Mouse (Mus musculus) left cerebral cortex, adult 8-10 months (tissue): ENCODE data around the gene Cyp11a1. TPM values are rescaled to one million over a fixed set of nuclear protein-coding genes. Genes with fewer than 3 reads are reported as not detected.

ENCODE experiments used
- DNase-seq, 2 experiments: peaks; one replicate each; pipeline ENCODE4 v3.0.0; 2022; ENCODE audit warnings: low spot score in 2 of 2
- total RNA-seq, 4 experiments: library from RNA; stranded (reverse); gene quantifications; 2 replicates each; pipeline ENCODE4 v1.2.4; 2022

The Cyp11a1 gene
- total RNA-seq: 1 to 10 TPM; 1.6 to 5.0 (median 2.9) TPM

DNA sequence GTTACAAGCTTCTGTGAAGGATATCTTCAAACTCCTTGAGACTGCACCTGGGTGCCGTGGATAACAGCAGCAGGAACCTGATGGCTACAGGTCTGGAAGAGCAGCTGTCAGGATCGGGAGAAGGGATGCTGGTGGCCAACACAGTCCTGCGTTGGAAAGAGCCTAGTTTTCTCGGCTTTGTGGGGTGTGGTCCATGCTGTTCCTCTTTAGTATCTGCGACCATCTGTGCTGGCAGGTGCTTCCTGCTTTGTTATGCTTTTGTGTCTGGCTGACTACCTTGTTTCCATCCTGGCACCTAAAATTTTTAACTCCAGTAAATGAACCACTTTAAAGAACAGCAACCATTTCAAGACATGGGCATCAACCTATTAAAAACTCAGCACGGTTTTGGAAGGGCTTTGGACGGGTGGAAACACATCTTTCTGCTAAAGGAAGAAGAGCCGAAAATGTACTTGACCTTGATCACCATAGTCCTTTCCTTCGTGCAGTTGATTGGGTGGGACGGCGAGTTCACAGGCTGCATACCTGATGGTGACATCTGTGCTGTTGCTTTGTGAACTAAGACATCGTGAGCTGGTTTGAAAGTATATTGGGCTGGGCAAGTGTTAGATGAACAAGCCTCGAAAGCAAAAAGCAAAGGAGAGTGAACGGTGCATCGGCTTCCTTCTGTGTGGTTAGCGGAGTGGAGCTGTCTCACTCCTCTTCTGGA lies at the start of gene Cyp11a1:
Gene Cyp11a1, plus strand, starts transcription at position 659 of the 709 bp plus-strand sequence.
- peak in 1 of 2 experiments; percentile 33 for DNase-seq

DNA sequence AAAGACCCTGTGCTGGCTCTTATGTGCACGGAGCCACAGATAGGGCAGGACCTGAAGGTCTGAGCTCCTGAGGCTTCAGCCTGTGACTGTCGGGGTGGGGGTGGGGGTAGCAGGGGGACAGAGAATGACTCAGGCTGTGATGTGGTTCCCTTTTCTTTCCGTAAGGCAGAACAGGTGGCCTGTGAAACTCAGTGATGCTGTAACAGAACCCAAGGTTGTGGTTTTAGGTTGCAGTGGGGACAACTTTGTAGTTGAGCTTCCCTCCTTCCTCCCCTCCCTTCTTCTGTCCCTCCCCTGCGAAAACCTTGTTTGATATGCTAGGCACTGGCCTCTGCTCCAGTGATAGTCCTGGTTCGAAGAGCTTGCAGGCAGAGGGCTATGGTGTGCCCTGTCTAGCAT lies 49.4 kb upstream of the Cyp11a1 start:
- DNase-seq: no peak

DNA sequence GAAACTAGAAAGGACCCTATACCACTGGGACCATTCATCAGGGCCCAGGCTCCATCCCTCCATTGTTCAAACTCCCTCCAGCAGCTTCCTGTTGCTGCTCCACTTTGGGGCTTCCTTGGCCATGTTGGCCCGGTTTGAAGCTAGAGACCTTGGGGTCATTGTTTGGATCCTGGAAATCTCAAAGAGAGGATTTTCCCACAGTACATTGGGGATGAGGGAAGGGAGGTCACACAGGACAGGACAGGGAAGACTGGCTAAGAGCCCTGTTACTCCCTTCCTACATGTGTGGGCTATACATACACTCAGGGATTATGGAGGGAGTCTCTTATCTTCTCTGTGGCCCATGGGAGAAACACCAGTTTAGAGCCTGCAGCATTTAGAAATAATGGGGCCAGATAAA lies 47.6 kb upstream of the Cyp11a1 start:
- no peak for DNase-seq

DNA sequence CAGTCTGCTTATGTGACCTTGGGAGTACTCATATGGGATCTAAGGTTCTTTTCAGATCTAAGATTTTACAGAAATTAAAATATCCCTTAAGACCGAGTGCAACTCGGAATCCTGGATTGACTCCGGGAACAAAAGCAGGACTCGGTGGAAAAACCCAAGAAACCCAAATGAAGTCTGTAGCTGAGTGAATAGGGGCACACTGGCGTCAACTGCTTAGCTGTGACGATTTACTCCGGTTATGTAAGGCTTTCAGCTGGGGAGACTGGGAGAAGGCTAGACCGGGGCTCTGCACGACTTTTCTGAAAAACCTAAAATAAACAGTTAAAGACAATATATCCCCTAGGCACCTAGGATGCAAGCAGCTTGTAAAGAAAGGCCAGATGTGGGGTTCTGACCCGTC lies 46.8 kb upstream of the Cyp11a1 start:
- DNase-seq: no peak

DNA sequence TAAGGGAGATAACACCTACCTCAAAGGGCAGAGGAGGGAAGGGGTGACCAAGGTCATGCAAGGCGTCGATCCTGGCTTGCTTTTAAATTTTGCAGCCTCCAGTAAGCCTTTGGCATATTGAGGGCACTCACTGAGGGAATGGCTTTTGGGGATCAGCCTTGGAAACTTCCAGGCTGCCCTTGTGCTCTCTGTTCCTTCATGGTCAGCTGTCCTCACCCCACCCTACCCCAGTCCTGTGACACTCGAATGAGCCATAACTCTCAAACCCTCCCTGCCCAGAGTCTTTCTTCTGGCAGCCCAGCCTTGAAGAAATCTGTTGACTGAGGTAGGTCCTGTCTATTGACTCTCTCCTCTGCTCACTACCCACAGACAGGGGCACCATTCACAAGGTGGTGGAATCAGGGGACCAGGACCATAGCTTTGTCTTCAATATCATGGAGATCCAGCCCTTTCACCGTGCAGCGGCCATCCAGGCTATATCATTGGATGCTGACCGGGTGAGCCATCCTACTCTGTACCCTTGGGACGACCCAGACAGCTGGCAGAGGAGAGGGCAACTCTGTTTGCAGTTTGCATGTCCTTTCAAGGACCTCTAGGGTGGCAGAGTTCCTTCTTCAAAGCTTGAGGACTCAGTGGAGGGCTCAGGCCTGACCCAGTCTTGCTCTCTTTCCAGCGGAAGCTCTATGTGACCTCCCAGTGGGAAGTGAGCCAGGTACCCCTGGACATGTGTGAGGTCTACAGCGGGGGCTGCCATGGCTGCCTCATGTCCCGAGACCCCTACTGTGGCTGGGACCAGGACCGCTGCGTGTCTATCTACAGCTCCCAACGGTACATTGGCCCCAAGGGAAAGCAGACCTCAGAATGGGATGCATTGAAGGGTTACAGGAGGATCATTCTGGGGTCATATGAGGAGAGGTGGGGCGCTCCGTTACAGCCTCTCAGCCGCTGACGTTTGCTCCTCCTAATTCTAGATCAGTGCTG lies 46.0 kb upstream of the Cyp11a1 start:
- no peak for DNase-seq

DNA sequence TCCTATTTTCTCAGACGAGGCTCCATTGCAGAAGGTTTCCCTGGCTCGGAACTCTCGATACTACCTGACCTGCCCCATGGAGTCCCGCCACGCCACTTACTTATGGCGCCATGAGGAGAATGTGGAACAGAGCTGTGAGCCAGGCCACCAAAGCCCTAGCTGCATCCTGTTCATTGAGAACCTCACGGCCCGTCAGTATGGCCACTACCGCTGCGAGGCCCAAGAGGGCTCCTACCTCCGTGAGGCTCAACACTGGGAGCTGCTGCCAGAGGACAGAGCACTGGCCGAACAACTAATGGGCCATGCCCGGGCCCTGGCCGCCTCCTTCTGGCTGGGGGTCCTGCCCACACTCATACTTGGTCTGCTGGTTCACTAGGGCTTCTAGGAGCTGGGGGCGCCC lies 45.0 kb upstream of the Cyp11a1 start:
- no peak for DNase-seq

DNA sequence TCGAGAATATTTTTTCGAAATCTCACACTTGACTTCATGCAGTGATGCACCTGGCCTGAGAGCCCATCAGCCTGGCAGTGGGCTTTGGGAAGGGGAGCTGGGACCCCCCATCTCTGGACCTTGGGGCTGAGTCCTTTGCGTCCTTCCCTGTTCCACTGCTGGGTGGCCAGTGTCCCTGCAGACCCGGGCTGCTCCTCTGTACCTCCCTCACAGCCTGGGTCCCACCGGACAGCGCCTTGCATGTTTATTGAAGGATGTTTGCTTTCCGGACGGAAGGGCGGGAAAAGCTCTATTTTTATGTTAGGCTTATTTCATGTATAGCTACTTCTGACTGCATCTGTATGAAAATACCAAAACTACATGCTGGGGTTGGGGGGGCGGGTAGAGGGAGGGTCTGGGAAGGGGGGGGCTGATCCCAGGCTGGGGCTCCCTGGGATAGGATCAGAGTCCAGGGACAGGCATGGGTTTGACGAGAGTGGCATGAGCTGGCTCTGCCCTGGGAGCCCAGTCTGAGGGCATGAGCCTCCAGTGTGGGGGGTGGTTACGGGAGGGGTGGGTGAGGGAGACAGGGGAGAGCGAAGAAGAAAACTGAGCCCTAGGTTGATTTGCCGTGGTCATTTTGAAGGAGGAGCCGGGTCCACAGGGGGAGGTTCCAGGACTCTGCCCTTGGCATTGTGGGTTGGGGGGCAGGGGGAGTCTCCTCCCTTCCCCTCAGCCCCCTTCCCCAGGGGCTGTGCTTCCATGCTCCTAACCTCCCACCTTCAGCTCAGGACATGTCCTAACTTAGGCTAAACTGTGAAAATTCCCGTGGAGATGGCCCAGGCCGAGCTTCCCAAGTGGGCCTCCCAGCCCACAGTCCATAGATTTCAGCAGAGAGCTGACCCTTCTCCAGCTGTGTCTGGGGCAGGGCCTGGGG lies 44.1 kb upstream of the Cyp11a1 start:
- DNase-seq: no peak

DNA sequence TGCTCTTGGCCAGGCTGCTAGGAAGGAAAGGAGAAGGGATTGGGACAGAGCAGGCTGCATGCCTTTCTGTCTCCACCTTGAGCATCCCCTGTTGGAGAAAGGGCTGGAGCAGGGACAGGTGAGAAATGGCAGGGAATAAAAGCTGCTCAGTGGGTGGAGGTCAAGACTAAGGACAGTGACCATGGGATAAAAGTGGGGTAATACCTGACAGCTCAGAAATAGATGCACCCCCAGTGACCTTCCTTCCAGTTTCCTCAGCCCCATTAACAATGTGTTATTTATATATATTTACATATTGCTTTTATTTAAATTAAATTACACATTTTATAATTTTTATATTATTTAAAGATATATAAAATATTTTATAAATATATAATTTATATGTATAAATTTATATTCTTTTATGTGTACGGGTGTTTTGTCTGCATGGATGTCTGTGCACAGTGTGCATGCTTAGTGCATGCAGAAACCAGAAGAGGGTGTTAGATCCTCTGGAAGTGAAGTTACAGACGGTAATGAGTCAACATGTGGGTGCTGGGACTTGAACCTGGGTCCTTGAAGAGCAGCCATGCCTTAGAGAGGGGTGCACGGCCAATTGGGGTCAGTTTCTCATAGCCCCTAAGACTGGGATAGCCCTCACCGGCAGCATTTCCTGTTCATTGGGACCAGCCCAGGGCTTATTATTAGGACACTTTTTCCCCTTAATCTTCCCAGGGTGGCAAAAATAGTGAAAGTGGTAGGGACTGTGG lies 42.8 kb upstream of the Cyp11a1 start:
- no peak for DNase-seq

DNA sequence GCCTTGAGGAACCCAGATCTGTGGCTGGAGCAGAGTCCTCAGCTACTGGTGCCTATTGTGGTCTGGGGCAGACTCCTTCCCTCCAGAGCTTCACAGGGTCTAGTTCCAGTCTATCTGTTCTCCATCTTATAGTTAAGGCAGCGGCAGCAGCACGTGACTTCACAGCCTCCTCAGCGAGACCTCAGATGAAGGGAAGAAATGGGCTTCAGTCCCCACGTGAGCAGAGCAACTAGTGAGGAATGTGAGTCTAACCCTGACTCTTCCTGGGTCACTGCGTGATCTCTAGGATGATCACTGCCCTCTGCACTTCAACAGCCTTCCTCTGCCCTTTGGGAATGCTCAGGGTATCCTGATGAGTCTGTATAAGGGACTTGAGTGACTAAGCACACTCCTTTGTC lies 42.2 kb upstream of the Cyp11a1 start:
- DNase-seq: no peak

DNA sequence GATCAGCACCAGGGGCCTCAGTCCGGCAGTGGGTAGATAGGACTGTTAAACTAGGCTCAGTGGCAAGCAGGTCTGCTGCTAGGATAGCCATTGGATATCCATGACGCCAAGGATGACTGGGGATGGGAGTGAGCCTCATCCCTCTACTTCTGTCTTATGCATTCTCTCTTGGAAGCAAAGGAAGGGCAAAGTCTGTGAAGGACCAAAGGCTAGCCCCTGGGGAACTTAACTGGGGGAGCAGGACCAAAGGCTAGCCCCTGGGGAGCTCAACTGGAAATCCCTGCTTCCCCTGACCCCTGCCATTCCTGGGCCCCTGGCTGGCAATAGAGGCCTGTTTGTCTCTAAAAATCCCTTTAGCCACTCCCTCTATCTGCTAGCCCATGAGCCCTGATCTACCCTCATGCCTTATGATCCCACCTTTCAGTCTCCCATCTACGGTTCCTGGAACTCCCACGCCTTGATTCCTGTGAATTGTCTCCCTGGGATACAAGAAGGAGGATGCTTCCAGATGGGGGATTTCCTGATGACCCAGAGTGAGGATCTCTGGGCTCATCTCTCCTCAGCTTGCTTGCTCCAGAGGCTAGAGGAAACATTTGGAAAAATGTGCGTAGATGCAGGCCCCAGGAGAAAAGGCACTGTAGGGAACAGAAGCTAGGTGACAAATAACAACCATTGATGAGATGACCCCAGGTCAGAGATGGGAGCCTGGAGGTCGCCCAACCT lies 41.5 kb upstream of the Cyp11a1 start:
- no peak for DNase-seq

DNA sequence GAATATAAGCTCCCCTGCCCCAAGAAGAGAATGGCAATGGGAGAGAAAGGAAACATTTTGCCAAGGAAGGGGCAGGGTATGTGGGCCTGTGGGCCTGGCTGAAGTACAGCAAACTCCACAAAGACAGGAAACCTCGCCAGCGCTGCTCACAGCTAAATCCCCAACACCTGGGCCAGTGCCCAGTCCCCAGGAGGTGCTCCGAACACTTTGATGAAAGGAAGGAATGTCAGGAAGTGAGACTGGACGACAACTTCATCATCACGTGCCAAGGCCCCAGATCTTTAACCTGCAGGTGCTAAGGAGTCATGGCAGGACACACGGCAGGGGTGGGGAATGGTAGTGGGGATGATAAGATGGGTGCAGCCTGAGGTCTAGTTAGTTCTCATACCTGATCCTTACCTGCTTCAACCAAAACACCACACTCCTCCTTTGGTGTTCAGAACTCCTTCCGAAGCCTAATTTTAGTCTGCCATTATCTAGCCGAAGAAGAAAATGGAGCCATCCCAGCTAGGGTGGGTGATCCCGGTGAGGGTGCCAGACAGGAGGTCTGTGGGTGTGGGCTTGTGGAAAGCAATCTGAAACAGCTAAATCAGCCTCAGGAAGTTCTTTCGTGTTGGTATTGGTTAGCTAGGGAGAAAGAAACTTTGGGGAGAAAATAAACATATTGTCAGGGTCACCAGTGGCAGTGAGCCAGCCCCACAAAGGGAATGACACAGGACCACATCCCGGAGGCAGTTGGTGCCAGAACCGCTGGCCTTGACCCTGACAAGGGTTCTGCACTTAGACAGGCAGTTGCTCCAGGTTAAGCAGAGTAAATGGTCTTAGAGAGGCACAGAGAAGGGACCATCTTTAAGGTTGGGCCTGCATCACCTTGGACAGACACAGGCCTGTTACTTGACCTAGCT lies 40.7 kb upstream of the Cyp11a1 start:
- no peak for DNase-seq

DNA sequence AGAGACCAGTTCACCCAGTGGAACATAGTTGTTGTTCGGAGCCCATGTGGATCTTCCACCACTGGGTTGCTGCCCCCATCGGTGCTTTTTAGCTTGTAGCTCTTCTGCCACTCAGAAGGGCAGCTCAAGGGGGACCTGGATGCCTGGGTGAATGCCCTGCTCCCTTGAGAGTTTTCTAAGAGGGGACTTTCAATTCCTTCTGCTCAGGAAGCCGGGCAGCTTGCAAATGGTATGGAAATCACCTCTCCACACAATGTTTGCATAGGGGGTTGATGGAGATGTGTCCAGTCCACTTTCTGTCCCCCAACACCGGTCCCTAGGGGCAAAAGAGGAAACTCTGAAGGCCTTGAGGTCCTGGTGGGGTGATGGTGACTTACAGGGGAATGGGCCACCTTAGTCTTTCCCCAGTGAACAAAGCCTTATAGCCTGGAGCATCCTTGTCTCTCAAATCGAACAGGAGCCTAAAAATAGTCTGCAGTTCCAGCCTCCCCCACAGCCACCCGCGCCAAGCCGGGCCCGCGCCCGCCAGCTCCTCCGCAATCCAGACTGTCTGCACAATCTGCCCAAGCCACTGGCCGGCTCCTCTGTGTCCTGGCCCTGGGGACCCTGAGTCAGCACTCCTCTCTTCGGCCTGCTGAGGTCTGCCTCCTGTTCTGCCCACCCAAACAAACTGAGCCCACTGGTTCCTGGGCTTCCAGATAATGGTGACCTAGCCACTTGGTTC lies 38.8 kb upstream of the Cyp11a1 start:
- DNase-seq: peak; percentile 57 to 76

DNA sequence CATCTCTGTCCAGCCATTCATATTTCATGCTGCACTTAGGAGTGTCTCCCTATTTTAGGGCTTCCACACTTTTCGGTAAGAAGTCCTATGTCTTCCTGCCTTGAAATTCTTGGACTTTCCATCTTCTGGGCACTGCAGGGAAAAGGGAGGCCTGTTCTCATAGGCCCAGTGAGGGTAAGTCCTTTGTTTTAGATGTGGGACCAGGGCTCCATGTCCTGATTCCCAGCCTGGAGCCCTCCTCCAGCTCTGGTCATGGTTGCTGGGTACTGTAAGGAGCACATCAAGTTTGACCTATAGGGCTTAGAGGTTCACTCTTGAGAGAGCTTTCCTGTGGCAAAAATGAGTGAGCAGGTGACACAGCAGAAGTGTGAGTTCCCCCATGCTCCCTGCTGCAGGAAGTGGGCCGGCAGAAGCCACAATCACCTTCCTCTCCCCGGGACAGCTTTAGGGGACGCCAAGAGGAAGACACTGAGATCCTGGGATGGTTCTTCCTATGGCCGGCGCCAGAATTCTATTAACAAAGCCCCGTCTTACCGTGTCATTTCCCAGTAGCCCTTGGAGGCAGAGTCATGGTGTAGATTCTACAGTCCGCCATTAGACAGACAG lies 37.9 kb upstream of the Cyp11a1 start:
- DNase-seq: no peak

DNA sequence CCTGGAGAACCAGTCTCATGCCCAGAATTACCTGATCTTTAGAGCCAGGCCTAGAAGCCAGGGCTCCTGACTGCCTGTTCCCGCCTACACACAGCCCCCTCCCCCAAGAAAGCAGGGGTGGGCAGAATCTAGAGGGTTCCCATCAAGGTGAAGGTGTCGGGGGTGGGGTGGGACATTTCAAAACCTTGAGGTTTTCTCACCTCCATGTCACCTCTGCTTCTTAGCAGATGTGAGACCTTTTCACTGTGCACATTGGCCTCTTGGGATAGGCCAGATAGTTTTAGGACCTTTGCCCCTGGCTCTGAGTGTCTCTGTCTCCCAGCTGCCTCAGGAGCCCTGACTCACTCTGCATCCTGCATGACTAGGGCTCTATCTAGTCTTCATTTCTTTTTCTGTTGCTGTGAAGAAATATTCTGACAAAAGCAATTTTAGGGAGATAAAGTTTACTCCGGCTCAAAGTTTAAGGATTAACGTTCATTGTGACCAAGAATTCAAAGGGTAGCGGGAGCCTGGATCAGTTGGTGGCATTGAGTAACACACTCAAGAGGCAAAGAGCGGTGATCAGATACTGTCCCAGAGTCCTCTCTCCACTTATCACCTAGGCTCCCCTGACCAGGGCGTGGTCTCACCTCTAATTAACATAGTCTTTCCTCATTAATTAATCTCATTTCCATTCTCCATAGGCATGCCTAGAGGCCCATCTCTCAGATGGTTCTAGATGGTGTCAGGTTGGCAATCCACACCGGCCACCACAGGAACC lies 37.2 kb upstream of the Cyp11a1 start:
- no peak for DNase-seq

DNA sequence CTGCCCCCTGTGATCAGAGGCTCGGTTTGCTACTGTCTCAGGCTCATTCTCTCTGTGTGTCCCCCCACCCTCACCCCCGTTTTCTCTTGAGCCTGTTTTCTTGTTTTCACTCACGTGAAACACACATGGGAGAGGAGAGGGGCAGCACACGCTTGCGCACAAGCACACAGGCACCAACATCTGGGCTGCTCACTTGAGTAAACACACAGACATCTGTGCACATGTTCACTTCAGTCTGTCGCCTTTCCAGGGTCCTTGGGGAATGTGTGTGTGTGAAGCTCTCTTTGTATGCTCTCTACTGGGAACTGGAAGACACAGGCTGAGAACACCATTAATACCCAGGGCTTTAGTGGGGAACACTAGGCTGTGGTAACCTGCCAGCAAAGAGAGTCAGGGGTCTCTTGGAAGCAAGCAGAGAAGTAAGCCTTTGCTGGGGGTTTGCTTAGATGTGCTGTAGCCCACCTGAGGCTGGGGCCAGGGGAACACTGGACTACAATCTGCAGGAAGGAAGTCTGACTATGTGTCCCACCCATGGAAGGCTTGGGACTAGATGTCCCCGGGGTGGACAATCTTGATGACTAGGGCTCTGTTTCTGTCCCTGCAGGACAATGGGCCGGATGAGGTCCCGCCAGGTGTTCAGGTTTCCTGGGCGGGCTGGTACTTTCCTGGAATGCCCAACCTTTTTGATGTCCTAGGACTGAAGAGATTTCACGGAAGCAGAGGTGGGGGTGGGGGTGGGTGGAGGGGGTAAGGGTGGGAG lies 36.3 kb upstream of the Cyp11a1 start:
- no peak for DNase-seq

DNA sequence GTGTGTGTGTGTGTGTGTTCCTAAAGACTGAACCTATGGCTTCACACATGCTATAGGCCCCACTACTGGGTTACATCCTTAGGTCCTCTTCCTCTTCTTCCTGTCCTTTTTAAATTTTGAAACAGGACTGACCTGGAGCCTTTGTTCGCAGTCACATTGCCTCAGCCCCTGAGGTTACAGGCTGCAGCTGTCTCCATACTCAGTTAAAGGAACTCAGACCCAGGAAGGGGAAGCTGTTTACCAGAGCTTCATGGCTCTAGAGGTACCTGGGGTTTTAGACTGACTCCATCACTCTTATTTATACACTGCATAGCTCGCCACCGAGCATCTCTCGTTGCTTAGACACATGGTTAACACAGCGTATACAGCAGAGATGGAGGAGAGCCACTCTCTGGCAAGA lies 34.8 kb upstream of the Cyp11a1 start:
- DNase-seq: no peak
